Mouse (Mus musculus) spleen, adult 2 months (tissue): ENCODE results near the gene Grin2b.

Experiments used
- CTCF ChIP-seq: fragments of 200-500 bp; IDR thresholded peaks from 2 replicates; pipeline ENCODE4 v1.5.1; 2011; ENCODE audit warnings: mild to moderate bottlenecking, inconsistent platforms; ENCODE audit not compliant: insufficient read depth, insufficient read length, insufficient replicate concordance; ENCODE audit errors: extremely low read depth
- POLR2A ChIP-seq: fragments of 200-500 bp; IDR thresholded peaks from 2 replicates; pipeline ENCODE4 v1.6.1; 2011; ENCODE audit warnings: low read depth, low read length, inconsistent platforms

DNA sequence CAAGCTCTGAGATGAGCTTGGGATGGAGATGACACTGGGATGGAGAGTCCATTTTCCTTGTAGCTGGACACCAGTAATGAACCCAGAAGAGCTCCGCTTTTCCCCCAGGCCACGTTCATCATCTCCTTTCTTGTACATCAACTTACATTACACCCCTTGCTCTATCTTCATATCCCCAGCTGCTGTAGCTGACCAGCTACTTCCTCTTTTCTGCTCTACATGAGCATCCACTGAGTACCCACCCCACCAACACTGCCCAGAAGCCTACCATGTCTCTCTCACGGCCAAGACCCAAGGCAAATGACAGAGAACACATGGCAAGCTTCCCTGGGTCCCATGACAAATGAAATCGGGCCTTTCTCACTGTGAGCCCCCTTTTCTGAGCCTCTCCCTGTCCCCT is 161.8 kb downstream of the Grin2b start:
- TF ChIP-seq CTCF (no peak), POLR2A (no peak)
